Mouse (Mus musculus): ENCODE data around the gene Ppp4r2.
"Not testable (repeated sequence)": the region's sequence is repeated elsewhere in the genome, so short reads cannot be mapped to it uniquely, and the experiment has no call there.

The Ppp4r2 gene

GRCm38 (mm10) chr6:100831751-100832150 is 1.7 kb upstream of the Ppp4r2 start:
- DNase-seq = no peak

GRCm38 (mm10) chr6:100833811-100834481 is 524 bp downstream of the Ppp4r2 start:
- DNase-seq = peak; percentile 54

- DNase-seq = no peak
These were observed 1.2 kb downstream of the Ppp4r2 start for GRCm38 (mm10) chr6:100834489-100835160.

- no peak for DNase-seq
These were observed 11.6 kb downstream of the Ppp4r2 start for GRCm38 (mm10) chr6:100845058-100845457.

- no peak for DNase-seq
These were observed 13.8 kb downstream of the Ppp4r2 start for GRCm38 (mm10) chr6:100847264-100847663.

GRCm38 (mm10) chr6:100848682-100849375 is 15.4 kb downstream of the Ppp4r2 start:
- no peak for DNase-seq

- no peak for DNase-seq
These were observed 17.3 kb downstream of the Ppp4r2 start for GRCm38 (mm10) chr6:100850671-100851081.

- no peak for DNase-seq
These were observed 17.7 kb downstream of the Ppp4r2 start for GRCm38 (mm10) chr6:100851083-100851482.

GRCm38 (mm10) chr6:100865321-100865720 is 31.9 kb downstream of the Ppp4r2 start:
- DNase-seq = no peak

- not testable (repeated sequence) for DNase-seq
These were observed 32.4 kb downstream of the Ppp4r2 start for GRCm38 (mm10) chr6:100865788-100866187.

GRCm38 (mm10) chr6:100866246-100866645 is 32.8 kb downstream of the Ppp4r2 start:
- not testable (repeated sequence) for DNase-seq

GRCm38 (mm10) chr6:100868863-100869262 is 35.4 kb downstream of the Ppp4r2 start:
- no peak for DNase-seq

- DNase-seq = no peak
These were observed 36.5 kb downstream of the Ppp4r2 start for GRCm38 (mm10) chr6:100869909-100870308.

GRCm38 (mm10) chr6:100873191-100873590 is 39.8 kb downstream of the Ppp4r2 start:
- no peak for DNase-seq

- DNase-seq = peak; percentile 63
These were observed 42.6 kb downstream of the Ppp4r2 start for GRCm38 (mm10) chr6:100875862-100876623.

- DNase-seq = no peak
These were observed 43.2 kb downstream of the Ppp4r2 start for GRCm38 (mm10) chr6:100876624-100877017.

GRCm38 (mm10) chr6:100878546-100878945 is 45.1 kb downstream of the Ppp4r2 start:
- no peak for DNase-seq

GRCm38 (mm10) chr6:100879607-100880006 is 46.2 kb downstream of the Ppp4r2 start:
- DNase-seq = no peak

GRCm38 (mm10) chr6:100881657-100882056 is 48.2 kb downstream of the Ppp4r2 start:
- peak; percentile 46 for DNase-seq

- DNase-seq = peak; percentile 92
These were observed 49.2 kb downstream of the Ppp4r2 start for GRCm38 (mm10) chr6:100882381-100883213.

GRCm38 (mm10) chr6:100883233-100883632 is 49.8 kb downstream of the Ppp4r2 start:
- peak; percentile 64 for DNase-seq

- no peak for DNase-seq
These were observed 51.3 kb downstream of the Ppp4r2 start for GRCm38 (mm10) chr6:100884594-100885225.

Data from kidney, adult 9 months (tissue).